Mouse (Mus musculus) small intestine, adult 2 months (tissue): ENCODE measurements at regions not wholly inside any gene's neighbourhood (a gene's known extent, or its start where the extent isn't known, plus 50 kb on each side); places are given as distances from the start of the nearest gene placed in this dataset.

ENCODE experiments used
- CTCF ChIP-seq: fragments of 200-500 bp; IDR thresholded peaks from 2 replicates; pipeline ENCODE4 v1.5.1; 2012; ENCODE audit warnings: low read depth, mild to moderate bottlenecking, control low read depth, inconsistent platforms, low read length, moderate library complexity, mixed read lengths; ENCODE audit not compliant: insufficient replicate concordance, insufficient read length; ENCODE audit errors: extremely low read depth
- POLR2A ChIP-seq: fragments of 200-500 bp; IDR thresholded peaks from 2 replicates; pipeline ENCODE4 v1.6.1; 2012; ENCODE audit warnings: low read depth, mild to moderate bottlenecking, control low read depth, inconsistent platforms, low read length, moderate library complexity

DNA sequence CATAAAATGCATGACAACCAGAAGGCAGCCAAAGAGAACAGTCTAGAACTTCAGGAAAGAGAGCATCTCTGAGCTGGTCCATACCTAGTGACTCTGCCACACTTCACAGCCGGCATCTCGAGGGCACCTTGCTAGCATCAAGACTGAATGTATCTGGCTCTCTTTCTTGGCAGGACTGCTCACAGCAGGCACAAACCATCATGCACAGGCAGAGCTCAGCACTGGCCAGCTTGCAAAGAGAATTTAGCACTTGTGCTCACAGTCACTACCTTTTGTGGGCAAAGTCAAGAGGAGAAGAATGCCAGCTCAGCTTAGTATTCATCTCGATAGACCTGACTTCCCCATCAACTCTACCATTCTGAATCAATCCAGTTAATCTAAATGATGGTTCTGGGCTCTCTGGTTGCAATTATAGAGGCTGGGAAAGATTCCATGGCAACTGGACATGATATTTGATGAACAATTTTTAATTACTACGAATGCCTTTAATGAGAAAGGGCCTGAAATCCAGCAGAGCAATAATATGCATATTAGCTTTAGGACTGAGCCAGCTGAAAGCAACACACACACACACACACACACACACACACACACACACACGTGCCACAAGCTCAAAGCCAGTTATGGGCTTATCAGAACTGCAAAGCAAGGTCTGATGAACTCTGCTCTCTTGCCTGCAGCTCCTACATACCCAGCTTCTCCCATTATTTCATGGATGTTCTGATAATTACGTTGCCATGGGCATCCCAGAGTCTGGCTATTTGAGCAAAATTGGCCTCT is 686.0 kb downstream of the Pdcd6ip start:
- no peak for TF ChIP-seq CTCF
- no peak for TF ChIP-seq POLR2A
